Mouse (Mus musculus): ENCODE results near the gene Lgals3bp. TPM values are rescaled to one million over a fixed set of nuclear protein-coding genes. Genes with fewer than 3 reads are reported as not detected.

Lgals3bp gene
- polyA plus RNA-seq, 1 experiment, result 7.0 TPM

DNA sequence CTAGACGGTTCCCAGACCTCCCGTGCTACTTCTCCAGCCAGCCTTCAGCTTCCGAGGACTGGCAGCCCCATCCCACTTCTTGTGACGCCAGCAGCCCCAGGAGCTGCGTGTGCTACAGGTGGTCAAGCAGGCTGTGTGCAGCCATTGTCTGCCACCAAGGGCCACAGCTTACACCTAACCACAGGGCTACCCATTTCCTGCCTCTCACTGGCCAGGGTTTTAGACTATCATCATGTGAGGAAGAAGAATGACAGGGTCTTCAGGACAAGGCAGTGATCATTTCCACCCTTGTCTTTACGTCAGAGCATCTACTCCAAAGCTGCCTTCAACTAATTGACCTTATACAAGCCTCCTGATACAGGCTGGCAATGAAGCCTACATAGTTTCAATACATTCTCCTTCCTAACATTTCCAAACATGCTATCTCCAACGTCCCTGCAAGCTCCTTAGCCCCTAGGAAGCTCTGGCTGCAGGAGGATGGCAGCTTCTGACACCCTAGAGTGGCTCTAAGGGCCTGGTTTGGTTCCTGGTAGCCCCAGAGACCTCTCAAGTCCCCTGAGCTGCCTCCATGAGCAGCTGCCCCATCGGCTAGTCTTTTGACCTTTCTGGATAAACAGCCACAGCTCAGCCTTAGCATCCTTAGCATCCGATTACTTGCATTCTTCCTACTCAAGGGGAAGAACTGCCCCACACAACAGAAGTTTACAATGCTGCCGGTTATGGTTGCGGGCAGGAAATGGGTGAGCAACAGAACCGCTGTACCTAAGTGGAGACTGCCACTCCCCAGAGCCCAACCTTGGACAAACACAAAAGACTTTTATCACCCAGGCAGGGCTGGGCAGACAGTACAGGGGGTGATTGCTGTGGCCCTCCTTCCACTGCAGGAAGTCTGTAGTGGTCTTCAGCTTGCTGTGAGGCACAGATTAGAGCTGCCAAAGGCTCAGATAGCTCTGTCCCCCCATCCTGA is 7.5 kb upstream of the Lgals3bp start:
- DNase-seq (ENCODE audit: low read depth), result no peak

DNA sequence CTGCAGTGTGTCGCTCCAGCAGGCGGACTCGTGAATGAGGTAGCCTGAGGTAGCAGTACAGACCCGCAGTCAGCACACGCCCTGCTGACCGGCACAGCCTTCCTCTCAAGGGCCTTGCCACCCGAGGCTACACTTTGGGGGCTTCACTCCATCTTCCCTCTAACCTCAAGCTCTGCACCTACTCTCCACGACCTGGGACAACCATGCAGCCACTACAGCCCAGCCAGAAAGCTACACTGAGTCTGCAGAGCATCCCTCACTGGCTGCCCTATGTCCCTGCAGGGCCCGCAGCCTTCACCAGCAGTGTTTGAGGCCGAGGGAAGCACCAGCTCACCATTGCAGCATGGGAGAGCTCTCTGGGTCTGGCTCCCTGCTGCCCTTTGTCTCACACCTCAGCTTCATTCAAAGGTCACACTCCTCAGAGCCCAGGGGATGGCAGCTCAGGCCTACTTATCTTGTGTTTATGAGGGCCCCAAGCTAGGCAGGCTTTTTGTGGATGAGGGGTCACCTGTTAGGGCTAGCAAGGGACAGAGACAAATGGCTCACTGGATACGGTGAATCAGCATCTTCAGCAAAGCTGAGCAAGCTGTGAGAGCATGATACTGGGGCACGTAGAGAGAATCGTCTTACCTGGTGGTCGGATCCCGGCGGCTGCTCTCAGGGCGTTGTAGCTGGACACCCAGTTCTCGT is 6.3 kb upstream of the Lgals3bp start:
- DNase-seq (ENCODE audit: low read depth), result no peak

More for the DNA sequence above, 7.5 kb upstream of the Lgals3bp start:
- TF ChIP-seq POLR2A (IDR thresholded peaks at IDR 0.05; ENCODE audit: borderline replicate concordance, extremely low read depth, insufficient read depth, insufficient read length, poor library complexity, severe bottlenecking), result no peak
- no peak for TF ChIP-seq CTCF (IDR thresholded peaks at IDR 0.05; ENCODE audit: borderline replicate concordance, extremely low read depth, insufficient read depth, insufficient read length)

DNA sequence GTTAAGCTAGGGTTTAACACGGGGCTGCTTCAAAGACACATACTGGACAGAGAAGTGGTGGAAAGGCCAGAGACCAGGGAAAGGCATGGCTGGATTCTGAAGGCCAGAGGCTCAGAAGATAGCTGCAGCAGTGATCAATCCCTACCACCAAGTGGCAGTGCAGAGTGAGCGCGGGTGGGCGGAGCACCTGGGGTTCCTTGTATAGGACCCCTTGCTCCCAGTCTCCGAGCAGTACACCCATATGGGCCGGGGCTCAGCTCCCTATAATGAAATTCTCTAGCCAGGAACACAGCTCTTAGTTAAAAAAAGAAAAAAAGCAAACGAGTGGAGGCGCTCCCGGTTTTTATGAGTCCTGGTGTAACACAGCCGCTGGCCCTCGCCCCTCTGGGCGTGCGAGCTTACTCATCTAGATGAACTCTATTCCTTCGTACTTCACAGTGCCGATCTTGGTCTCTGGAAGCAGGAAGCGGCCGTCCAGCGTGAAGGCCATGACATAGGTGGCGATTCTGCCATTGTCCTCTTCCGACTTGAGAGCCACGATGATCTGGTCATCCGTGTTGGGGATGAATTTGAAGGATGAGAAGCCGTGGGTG is 5.5 kb upstream of the Lgals3bp start:
- DNase-seq (ENCODE audit: low read depth), result no peak
- no peak for TF ChIP-seq POLR2A (IDR thresholded peaks at IDR 0.05; ENCODE audit: borderline replicate concordance, extremely low read depth, insufficient read depth, insufficient read length, poor library complexity, severe bottlenecking)
- TF ChIP-seq CTCF (IDR thresholded peaks at IDR 0.05; ENCODE audit: borderline replicate concordance, extremely low read depth, insufficient read depth, insufficient read length), result peak; percentile 25; the same call in 1 of the 2 replicates

More for the DNA sequence above, 6.3 kb upstream of the Lgals3bp start:
- TF ChIP-seq CTCF (IDR thresholded peaks at IDR 0.05; ENCODE audit: borderline replicate concordance, extremely low read depth, insufficient read depth, insufficient read length), result no peak
- TF ChIP-seq POLR2A (IDR thresholded peaks at IDR 0.05; ENCODE audit: borderline replicate concordance, extremely low read depth, insufficient read depth, insufficient read length, poor library complexity, severe bottlenecking), result no peak

DNA sequence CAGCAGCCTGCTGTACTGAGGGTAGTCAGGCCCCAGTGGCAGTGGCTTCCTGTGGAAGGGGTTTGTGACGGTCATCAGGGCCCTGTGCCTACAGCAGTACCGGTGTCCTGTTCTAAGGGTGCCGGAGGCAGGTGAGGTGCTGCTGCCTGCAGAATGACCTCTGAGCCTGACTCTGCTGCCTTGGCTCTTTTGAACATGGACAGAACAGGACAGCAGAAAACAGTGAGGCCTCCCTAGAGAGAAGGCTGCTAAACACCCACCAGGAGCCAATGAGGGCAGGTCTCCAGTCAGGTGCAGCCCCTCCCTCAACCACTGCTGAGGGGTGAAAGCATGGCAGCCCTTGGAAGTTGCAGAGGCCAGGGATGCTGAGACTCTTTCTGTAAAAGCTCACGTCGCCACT is 4.6 kb upstream of the Lgals3bp start:
- DNase-seq (ENCODE audit: low read depth), result no peak
- no peak for TF ChIP-seq CTCF (IDR thresholded peaks at IDR 0.05; ENCODE audit: borderline replicate concordance, extremely low read depth, insufficient read depth, insufficient read length)
- no peak for TF ChIP-seq POLR2A (IDR thresholded peaks at IDR 0.05; ENCODE audit: borderline replicate concordance, extremely low read depth, insufficient read depth, insufficient read length, poor library complexity, severe bottlenecking)

DNA sequence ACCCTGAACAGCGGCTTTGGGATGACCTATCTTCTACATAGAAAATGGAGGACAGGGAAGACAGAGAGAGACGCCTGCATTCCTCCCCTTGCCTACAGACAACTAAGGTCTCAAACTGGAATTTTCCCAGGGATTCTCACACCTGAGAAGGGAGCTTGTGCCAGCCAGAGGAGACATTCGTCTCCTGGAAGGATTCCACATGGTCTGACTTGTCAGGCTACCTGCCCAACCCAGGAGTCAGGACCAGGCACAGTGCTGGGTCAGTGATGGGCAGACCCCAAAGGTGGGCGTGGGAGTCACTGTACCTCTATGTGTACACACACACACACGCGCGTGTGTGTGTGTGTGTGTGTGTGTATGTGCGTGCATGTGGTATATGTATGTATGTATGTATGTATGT is 3.4 kb upstream of the Lgals3bp start:
- DNase-seq (ENCODE audit: low read depth), result no peak
- TF ChIP-seq CTCF (IDR thresholded peaks at IDR 0.05; ENCODE audit: borderline replicate concordance, extremely low read depth, insufficient read depth, insufficient read length) (no peak), POLR2A (IDR thresholded peaks at IDR 0.05; ENCODE audit: borderline replicate concordance, extremely low read depth, insufficient read depth, insufficient read length, poor library complexity, severe bottlenecking) (no peak)

DNA sequence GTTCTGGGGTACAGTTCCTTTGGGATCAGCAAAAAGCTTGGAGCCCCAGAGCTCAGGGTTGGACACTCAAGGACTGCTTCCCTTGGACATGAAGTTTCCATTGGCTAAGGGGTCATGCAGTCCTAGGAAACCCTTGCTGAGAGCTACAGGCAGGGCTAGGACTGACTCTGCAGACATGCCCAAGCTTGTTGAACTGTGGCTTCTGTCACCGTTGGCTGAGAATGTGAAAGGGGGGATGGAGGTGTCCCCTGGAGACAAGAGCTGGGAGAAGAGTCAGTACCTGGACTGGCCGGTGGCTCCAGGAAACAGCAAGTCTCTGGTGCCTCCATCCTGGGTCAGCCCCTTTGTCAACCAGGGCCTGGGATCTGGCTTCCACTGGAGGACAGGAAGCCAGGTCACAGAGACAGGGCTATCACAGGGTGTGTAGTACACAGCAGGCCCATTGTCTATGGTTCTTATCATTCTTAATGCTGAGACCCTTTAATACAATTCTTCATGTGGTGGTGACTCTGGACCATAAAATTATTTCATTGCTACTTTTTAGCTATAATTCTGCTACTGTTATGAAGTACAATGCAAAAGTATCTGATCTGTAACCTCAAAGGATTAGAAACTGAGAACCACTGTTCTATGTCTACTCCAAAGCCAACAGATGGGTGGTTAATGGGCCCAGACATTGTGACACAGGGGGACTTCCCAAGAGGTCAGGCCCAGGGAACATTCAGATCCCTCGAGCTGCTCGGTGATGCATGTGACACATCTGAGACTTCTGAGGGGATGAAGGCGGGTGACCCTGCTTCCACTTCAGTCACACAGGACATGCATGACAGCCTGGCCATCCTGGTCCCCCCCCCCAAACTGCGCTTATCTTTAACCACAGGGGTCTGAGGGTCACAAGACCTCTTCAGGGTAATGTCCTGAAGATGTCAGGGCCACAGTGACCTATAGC is 2.3 kb upstream of the Lgals3bp start:
- no peak for DNase-seq (ENCODE audit: low read depth)
- TF ChIP-seq POLR2A (IDR thresholded peaks at IDR 0.05; ENCODE audit: borderline replicate concordance, extremely low read depth, insufficient read depth, insufficient read length, poor library complexity, severe bottlenecking) (no peak), CTCF (IDR thresholded peaks at IDR 0.05; ENCODE audit: borderline replicate concordance, extremely low read depth, insufficient read depth, insufficient read length) (no peak)

DNA sequence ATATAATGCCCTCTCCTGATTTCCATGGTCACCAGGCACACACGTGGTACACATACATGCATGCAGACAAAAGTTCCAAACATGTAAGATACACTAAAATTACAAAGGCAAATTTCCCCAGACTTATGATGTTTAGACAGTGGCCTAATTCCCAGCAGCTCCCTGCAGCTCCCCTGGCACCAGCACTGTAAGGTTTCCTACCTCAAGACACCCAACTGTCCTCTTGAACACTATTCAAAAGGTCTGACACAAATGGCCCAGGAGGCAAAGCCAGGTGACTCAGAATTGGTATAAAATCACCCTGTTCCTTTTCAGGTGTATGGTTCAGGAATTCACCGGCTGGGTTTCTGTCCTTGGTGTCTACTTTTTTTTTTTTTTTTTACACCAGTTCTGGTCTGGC is 1.3 kb upstream of the Lgals3bp start:
- DNase-seq (ENCODE audit: low read depth), result no peak
- no peak for TF ChIP-seq POLR2A (IDR thresholded peaks at IDR 0.05; ENCODE audit: borderline replicate concordance, extremely low read depth, insufficient read depth, insufficient read length, poor library complexity, severe bottlenecking)
- TF ChIP-seq CTCF (IDR thresholded peaks at IDR 0.05; ENCODE audit: borderline replicate concordance, extremely low read depth, insufficient read depth, insufficient read length), result no peak

DNA sequence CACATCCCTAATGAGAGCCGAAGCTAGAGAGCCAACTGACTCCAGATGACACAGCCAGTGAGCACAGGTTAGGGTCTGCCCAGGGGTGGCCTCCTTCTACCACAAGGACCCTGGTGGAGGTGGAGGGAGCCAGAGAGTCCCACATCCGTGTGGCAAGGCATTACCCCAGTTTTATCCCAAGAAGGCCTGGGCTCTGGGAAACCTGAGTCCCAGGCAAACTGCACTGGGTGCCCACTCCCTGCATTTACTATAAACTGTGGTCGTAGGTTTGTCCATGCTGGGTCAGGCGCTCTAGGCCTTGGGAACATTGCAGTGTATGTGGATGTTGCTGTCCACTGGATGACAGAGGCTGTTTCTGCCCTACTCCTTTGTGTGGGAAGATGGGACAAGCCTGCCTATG is 697 bp downstream of the Lgals3bp start:
- no peak for TF ChIP-seq CTCF (IDR thresholded peaks at IDR 0.05; ENCODE audit: borderline replicate concordance, extremely low read depth, insufficient read depth, insufficient read length)
- no peak for TF ChIP-seq POLR2A (IDR thresholded peaks at IDR 0.05; ENCODE audit: borderline replicate concordance, extremely low read depth, insufficient read depth, insufficient read length, poor library complexity, severe bottlenecking)

DNA sequence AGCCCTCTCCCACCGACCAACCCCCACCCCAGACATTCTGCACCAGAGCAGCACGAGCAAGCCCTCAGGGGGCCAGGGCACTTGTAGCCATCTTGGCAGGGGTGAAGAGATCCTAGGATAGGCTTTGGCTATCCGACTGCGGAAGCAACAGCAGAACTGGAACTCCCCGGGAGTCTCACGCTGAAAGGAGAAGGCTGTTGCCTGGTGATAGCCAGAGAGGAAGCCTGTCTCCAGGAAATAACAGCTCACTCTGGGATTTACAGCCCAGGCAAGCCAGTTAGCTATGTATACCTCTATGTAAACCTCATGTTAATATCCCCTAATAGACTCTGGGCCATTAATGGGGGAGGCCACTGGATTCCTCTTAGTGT is 1.3 kb downstream of the Lgals3bp start:
- DNase-seq (ENCODE audit: low read depth), result peak; percentile 20
- no peak for TF ChIP-seq CTCF (IDR thresholded peaks at IDR 0.05; ENCODE audit: borderline replicate concordance, extremely low read depth, insufficient read depth, insufficient read length)

More for the DNA sequence above, 697 bp downstream of the Lgals3bp start:
- no peak for DNase-seq (ENCODE audit: low read depth)

DNA sequence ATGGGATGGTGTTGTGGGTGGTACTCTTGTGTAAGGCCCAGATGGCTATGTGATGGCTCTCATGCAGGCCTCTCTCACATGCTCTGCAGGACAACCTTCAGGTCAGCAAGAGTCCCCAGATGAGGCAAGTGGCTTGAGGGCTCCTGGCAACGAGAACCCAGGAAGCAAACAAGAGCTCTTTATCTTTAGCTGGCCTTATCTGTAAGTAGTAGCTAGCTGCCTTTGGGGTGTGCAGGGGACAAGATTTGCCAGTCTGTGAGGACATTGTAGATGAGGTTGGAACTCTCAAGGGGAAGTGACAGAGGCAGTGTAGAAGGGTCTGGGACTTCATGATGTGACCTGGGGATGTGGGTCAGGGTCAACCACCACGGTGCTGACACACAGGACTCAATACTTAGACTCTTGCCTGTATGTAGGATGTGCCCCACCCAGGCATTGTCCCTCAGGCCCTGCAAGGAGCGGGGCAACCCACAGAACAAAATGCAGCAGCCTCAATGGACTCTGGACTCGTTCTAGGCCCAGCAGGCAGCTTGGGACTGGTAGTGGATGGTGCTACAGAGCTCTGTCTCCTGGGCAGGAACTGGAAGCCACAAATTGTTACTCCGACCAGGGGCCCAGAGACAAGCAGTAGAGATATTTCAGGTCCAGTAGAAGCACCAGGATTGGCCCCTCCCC is 1.9 kb downstream of the Lgals3bp start:
- TF ChIP-seq CTCF (IDR thresholded peaks at IDR 0.05; ENCODE audit: borderline replicate concordance, extremely low read depth, insufficient read depth, insufficient read length) (no peak), POLR2A (IDR thresholded peaks at IDR 0.05; ENCODE audit: borderline replicate concordance, extremely low read depth, insufficient read depth, insufficient read length, poor library complexity, severe bottlenecking) (no peak)
- DNase-seq (ENCODE audit: low read depth), result no peak

All from brain, embryonic 14.5 days (tissue).